Mouse (Mus musculus) ES-E14 (cell line): ENCODE measurements around the gene Kctd15.

Source experiments
- CHD2 ChIP-seq: IDR thresholded peaks from 2 replicates; pipeline ENCODE4 v1.6.1; 2014; ENCODE audit warnings: mild to moderate bottlenecking, low read depth, low read length, inconsistent platforms
- HCFC1 ChIP-seq: IDR thresholded peaks from 2 replicates; pipeline ENCODE4 v1.6.1; 2012; ENCODE audit warnings: low read length, inconsistent platforms, borderline replicate concordance; ENCODE audit not compliant: insufficient read depth
- MAFK ChIP-seq: IDR thresholded peaks from 2 replicates; pipeline ENCODE4 v1.6.1; 2014; ENCODE audit warnings: mild to moderate bottlenecking, low read depth, low read length, inconsistent platforms; ENCODE audit not compliant: insufficient read depth
- ZC3H11A ChIP-seq: IDR thresholded peaks from 2 replicates; pipeline ENCODE4 v1.6.1; 2012; ENCODE audit warnings: low read depth, mild to moderate bottlenecking, inconsistent platforms, low read length, borderline replicate concordance
- ZNF384 ChIP-seq: IDR thresholded peaks from 2 replicates; pipeline ENCODE4 v1.6.1; 2012; ENCODE audit warnings: low read depth, low read length, inconsistent platforms

DNA sequence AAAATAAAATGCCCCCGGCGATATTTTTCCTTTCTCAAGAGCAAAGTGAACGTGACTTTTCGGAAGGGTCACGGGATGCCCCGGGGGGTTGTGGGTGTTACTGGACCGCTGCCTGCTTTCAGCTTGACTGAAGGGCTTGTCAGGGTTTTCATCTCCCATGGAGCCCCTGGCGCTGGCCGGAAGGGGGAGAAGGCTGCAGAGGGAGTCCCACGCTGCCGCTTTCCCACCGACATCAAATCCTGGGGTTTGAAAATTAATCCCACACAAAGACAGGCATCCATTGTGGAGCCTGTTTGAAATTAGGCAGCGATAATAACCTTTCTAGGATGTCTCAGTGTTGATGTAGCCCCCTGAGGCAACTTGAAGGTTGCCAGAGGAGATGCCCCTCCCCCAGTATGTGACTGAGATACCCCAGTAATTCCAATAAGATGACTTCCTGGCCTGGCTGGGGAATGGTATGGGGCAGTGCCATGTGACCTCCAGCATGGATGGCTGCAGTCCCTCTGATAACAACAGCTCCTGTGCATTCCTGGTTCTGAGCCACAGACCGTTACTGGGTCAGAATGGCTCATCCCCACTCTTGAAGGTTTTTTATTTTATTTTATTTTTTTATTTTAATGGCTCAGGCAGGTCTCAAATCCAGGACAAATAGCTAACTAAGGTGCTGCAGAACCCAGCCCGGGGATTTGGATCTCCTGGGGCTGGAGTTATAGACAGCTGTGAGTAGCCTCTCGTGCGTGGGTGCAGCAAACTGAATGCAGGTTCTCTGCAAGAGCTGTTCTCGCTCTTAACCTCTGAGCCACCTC lies 61.8 kb downstream of the Kctd15 start:
- no peak for TF ChIP-seq CHD2
- no peak for TF ChIP-seq MAFK
- TF ChIP-seq HCFC1: no peak
- no peak for TF ChIP-seq ZNF384
- no peak for TF ChIP-seq ZC3H11A
